Mouse (Mus musculus): ENCODE measurements at regions not wholly inside any gene's neighbourhood (a gene's known extent, or its start where the extent isn't known, plus 50 kb on each side); places are given as distances from the start of the nearest gene placed in this dataset.

- no peak overlapping the region for H3K27ac ChIP-seq (ENCODE audit: insufficient read depth, low read length)
- H3K27me3 ChIP-seq (ENCODE audit: control insufficient read depth, insufficient read depth, low read length): no peaks in the 10 kb centered on the region
- H3K4me3 ChIP-seq (replicated peaks; ENCODE audit: insufficient read depth, low read depth, low read length): no peak overlapping the region
- DNase-seq: no peak
- H3K4me1 ChIP-seq (ENCODE audit: control insufficient read depth, insufficient read depth, low read length): no peaks in the 10 kb centered on the region
- no peak for TF ChIP-seq CTCF (IDR thresholded peaks at IDR 0.05; ENCODE audit: borderline replicate concordance, insufficient read depth, low read depth, low read length)
- no peak for TF ChIP-seq POLR2A (IDR thresholded peaks at IDR 0.05; ENCODE audit: borderline replicate concordance, insufficient read depth, low read length)
- 100% methylated on average over 1 of the region's 1 CpGs for WGBS
Measured at GRCm38 (mm10) chr13:37493331-37493730, 148.3 kb downstream of the Ly86 start.

GRCm38 (mm10) chr13:37495272-37495932 is 150.4 kb downstream of the Ly86 start:
- DNase-seq: no peak
- Histone ChIP-seq H3K27me3 (ENCODE audit: control insufficient read depth, insufficient read depth, low read length) (no peaks in the 10 kb centered on the region; the same call in 1 of the 2 replicates), H3K27ac (ENCODE audit: insufficient read depth, low read length) (no peak overlapping the region), H3K4me3 (replicated peaks; ENCODE audit: insufficient read depth, low read depth, low read length) (no peak overlapping the region), H3K4me1 (ENCODE audit: control insufficient read depth, insufficient read depth, low read length) (no peaks in the 10 kb centered on the region)
- TF ChIP-seq CTCF (IDR thresholded peaks at IDR 0.05; ENCODE audit: borderline replicate concordance, insufficient read depth, low read depth, low read length) (no peak), POLR2A (IDR thresholded peaks at IDR 0.05; ENCODE audit: borderline replicate concordance, insufficient read depth, low read length) (no peak)
- WGBS: 55% methylated on average over 8 of the region's 8 CpGs

GRCm38 (mm10) chr13:37497986-37498385 is 153.0 kb downstream of the Ly86 start:
- Histone ChIP-seq H3K4me3 (replicated peaks; ENCODE audit: insufficient read depth, low read depth, low read length) (no peak overlapping the region), H3K27me3 (ENCODE audit: control insufficient read depth, insufficient read depth, low read length) (no peaks in the 10 kb centered on the region; the same call in 1 of the 2 replicates), H3K4me1 (ENCODE audit: control insufficient read depth, insufficient read depth, low read length) (no peaks in the 10 kb centered on the region), H3K27ac (ENCODE audit: insufficient read depth, low read length) (no peak overlapping the region)
- 81% methylated on average over 3 of the region's 3 CpGs for WGBS
- TF ChIP-seq CTCF (IDR thresholded peaks at IDR 0.05; ENCODE audit: borderline replicate concordance, insufficient read depth, low read depth, low read length) (no peak), POLR2A (IDR thresholded peaks at IDR 0.05; ENCODE audit: borderline replicate concordance, insufficient read depth, low read length) (no peak)
- no peak for DNase-seq

- Histone ChIP-seq H3K4me3 (replicated peaks; ENCODE audit: insufficient read depth, low read depth, low read length) (no peak overlapping the region), H3K27ac (ENCODE audit: insufficient read depth, low read length) (no peak overlapping the region), H3K27me3 (ENCODE audit: control insufficient read depth, insufficient read depth, low read length) (no peaks in the 10 kb centered on the region; the same call in 1 of the 2 replicates), H3K4me1 (ENCODE audit: control insufficient read depth, insufficient read depth, low read length) (peaks cover 4% of the 10 kb centered on the region)
- TF ChIP-seq POLR2A (IDR thresholded peaks at IDR 0.05; ENCODE audit: borderline replicate concordance, insufficient read depth, low read length) (no peak), CTCF (IDR thresholded peaks at IDR 0.05; ENCODE audit: borderline replicate concordance, insufficient read depth, low read depth, low read length) (no peak)
- DNase-seq: no peak
- 79% methylated on average over 4 of the region's 4 CpGs for WGBS
Measured at GRCm38 (mm10) chr13:37500668-37501286, 155.8 kb downstream of the Ly86 start.

- Histone ChIP-seq H3K27ac (ENCODE audit: insufficient read depth, low read length) (no peak overlapping the region), H3K4me3 (replicated peaks; ENCODE audit: insufficient read depth, low read depth, low read length) (no peak overlapping the region), H3K4me1 (ENCODE audit: control insufficient read depth, insufficient read depth, low read length) (peaks cover 8% of the 10 kb centered on the region), H3K27me3 (ENCODE audit: control insufficient read depth, insufficient read depth, low read length) (no peaks in the 10 kb centered on the region; the same call in 1 of the 2 replicates)
- no peak for TF ChIP-seq POLR2A (IDR thresholded peaks at IDR 0.05; ENCODE audit: borderline replicate concordance, insufficient read depth, low read length)
- TF ChIP-seq CTCF (IDR thresholded peaks at IDR 0.05; ENCODE audit: borderline replicate concordance, insufficient read depth, low read depth, low read length): no peak
- WGBS: 24% methylated on average over 6 of the region's 6 CpGs
- no peak for DNase-seq
Measured at GRCm38 (mm10) chr13:37503449-37503848, 158.4 kb downstream of the Ly86 start.

- Histone ChIP-seq H3K4me1 (ENCODE audit: control insufficient read depth, insufficient read depth, low read length) (peaks cover 8% of the 10 kb centered on the region), H3K27me3 (ENCODE audit: control insufficient read depth, insufficient read depth, low read length) (no peaks in the 10 kb centered on the region), H3K4me3 (replicated peaks; ENCODE audit: insufficient read depth, low read depth, low read length) (no peak overlapping the region), H3K27ac (ENCODE audit: insufficient read depth, low read length) (no peak overlapping the region)
- WGBS: 87% methylated on average over 3 of the region's 3 CpGs
- TF ChIP-seq CTCF (IDR thresholded peaks at IDR 0.05; ENCODE audit: borderline replicate concordance, insufficient read depth, low read depth, low read length) (no peak), POLR2A (IDR thresholded peaks at IDR 0.05; ENCODE audit: borderline replicate concordance, insufficient read depth, low read length) (no peak)
- DNase-seq: no peak
Measured at GRCm38 (mm10) chr13:37503898-37504297, 158.9 kb downstream of the Ly86 start.

GRCm38 (mm10) chr13:37504373-37504772 is 159.4 kb downstream of the Ly86 start:
- no peak for DNase-seq
- TF ChIP-seq POLR2A (IDR thresholded peaks at IDR 0.05; ENCODE audit: borderline replicate concordance, insufficient read depth, low read length) (no peak), CTCF (IDR thresholded peaks at IDR 0.05; ENCODE audit: borderline replicate concordance, insufficient read depth, low read depth, low read length) (no peak)

GRCm38 (mm10) chr13:37505617-37506016 is 160.6 kb downstream of the Ly86 start:
- no peak for TF ChIP-seq CTCF (IDR thresholded peaks at IDR 0.05; ENCODE audit: borderline replicate concordance, insufficient read depth, low read depth, low read length)
- TF ChIP-seq POLR2A (IDR thresholded peaks at IDR 0.05; ENCODE audit: borderline replicate concordance, insufficient read depth, low read length): no peak
- peaks cover 8% of the 10 kb centered on the region for H3K4me1 ChIP-seq (ENCODE audit: control insufficient read depth, insufficient read depth, low read length)
- WGBS: 76% methylated on average over 3 of the region's 3 CpGs
- H3K4me3 ChIP-seq (replicated peaks; ENCODE audit: insufficient read depth, low read depth, low read length): no peak overlapping the region
- no peaks in the 10 kb centered on the region for H3K27me3 ChIP-seq (ENCODE audit: control insufficient read depth, insufficient read depth, low read length)
- no peak overlapping the region for H3K27ac ChIP-seq (ENCODE audit: insufficient read depth, low read length)
- no peak for DNase-seq

More at GRCm38 (mm10) chr13:37504373-37504772, 159.4 kb downstream of the Ly86 start:
- no peak overlapping the region for H3K27ac ChIP-seq (ENCODE audit: insufficient read depth, low read length)
- no peak overlapping the region for H3K4me3 ChIP-seq (replicated peaks; ENCODE audit: insufficient read depth, low read depth, low read length)
- H3K4me1 ChIP-seq (ENCODE audit: control insufficient read depth, insufficient read depth, low read length): peaks cover 8% of the 10 kb centered on the region
- H3K27me3 ChIP-seq (ENCODE audit: control insufficient read depth, insufficient read depth, low read length): no peaks in the 10 kb centered on the region
- 48% methylated on average over 10 of the region's 10 CpGs for WGBS

All from cerebellum, adult 2 months (tissue).